Mouse (Mus musculus): Measurements from ENCODE around the gene Naa25.

DNA sequence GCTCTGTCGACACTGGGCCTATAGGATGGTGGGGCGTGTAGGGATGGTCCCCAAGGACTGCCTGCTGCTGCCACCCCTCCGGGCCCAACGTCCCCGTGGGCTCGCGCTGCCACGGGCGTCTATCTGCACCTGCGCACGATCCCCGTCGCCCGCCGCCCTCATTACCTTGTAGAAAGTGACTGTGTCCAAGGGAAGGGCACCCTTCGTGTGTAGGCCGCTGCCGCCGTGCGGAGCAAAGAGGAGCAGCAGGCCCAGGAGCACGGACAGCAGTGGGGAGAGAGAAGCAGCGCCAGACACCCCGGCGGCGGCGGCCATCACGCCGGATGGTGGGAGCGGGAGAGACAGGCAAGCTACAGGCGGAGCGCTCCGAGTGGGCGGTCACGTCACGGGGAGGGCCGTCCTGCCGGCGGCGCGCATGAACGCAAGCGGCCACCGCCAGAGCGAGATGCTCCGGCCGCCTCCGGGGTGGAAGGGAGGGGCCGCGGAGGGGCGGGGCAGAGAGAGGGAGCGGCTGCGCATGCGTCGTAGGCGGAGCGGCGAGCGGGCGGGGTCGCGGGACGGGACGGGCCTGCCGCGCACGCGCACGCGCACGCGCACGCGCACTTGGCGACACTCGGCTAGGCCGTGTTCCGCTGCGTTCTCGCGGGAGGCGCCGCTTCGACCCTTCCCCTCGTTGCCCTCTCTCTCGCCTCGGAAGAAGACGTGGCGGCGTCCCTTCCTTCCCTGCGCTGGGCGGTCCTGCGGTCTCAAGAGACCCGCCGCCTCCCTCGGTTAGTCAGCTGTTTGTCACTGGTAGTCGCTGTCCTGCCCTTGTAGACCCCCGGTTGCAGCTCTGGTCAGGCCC, 54.5 kb downstream of the Naa25 start, which contains the start of gene Erp29:
- TF ChIP-seq POLR2A (IDR thresholded peaks at IDR 0.05; ENCODE audit: control insufficient read depth, extremely low read depth, insufficient read depth, low read length, poor library complexity) (peak; percentile 82), CTCF (IDR thresholded peaks at IDR 0.05; ENCODE audit: borderline replicate concordance, control insufficient read depth, extremely low read depth, insufficient read depth, low read length, poor library complexity) (no peak; the same call in 1 of the 2 replicates)
